Mouse (Mus musculus): ENCODE results near the gene Dyrk3.
"Not testable (repeated sequence)": the region's sequence is repeated elsewhere in the genome, so short reads cannot be mapped to it uniquely, and the experiment has no call there.

Gene Dyrk3

DNA sequence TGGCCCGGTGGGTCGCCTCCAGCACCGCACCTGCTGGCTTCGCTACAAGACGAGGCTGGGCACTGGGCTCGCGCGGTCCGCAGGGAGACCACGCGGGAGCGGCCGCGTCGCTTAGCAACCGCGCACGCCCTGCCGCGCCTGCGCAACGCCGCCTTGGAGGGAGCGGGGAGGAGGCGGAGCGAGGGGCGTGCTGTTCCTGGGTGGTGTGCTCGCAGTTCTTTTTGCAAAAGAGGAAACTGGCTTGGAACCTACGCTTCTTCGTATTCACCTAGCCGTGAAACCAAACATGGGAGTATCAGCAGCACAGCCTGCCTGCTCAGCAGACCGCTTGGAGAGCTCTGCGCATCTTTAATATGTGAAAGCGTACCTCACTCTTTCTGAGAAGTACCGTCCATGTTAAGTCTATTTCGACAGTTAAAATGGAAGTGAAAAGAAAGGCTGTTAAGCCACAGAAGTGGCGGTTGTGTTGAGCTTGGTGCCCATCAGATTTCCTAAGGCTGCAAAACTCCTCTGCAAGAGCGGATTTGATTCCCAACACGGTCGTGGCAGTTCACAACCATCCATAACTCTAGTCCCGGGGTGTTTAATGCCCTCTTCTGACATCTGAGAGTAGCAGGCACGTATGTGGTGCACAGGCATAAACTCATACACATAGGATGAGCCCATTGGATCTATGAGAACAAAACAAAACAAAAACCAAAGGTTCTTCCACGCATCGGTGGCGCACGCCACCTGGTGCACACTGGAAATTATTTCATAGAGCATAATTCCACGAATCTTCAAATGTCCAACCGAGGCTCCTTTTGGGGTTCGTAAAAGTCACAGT lies at the start of gene Dyrk3:
Dyrk3 (minus strand) TSS at position 150 of the 826 bp plus-strand sequence.
- peak; percentile 97 for DNase-seq (ENCODE audit: low read depth, low spot score)

DNA sequence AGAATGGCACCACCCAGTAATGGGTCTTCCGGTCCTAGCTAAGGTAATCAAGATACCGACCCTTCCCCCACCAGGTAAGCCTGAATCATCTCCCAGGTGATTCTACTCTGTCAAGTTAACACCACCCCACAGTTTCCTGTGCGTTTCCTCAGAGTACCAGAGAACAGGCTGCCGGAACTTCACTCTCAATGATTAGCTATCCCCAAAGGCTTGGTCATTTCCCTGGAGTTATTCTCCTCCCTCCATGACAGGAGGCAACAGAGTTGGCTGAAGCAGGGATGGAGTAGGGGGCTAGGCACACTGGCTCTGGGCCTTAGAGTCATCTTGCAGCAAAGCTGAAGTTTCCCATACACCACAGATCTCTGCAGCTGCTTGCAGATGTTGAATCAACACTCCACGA lies 49.7 kb upstream of the Dyrk3 start:
- DNase-seq (ENCODE audit: low read depth, low spot score) = no peak

DNA sequence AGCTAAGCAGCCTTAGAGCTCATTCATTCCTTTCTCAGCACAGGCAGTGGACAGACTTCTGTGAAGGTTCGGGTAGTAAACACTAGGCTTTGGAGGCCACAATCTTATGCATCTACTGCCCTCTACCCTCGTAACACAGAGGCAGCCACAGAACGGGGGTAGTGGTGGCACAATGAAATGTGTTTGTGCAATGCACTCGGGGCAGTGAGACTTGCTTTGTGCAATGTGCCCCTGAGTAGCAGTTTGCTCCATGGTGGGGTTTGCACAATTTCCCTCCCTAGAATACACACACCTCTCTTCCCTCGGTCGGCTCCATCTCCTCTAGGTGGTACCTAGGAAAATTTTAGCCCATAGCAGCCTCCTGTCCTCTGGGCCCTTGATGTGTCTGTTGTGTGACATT lies 48.9 kb upstream of the Dyrk3 start:
- DNase-seq (ENCODE audit: low read depth, low spot score) = no peak

DNA sequence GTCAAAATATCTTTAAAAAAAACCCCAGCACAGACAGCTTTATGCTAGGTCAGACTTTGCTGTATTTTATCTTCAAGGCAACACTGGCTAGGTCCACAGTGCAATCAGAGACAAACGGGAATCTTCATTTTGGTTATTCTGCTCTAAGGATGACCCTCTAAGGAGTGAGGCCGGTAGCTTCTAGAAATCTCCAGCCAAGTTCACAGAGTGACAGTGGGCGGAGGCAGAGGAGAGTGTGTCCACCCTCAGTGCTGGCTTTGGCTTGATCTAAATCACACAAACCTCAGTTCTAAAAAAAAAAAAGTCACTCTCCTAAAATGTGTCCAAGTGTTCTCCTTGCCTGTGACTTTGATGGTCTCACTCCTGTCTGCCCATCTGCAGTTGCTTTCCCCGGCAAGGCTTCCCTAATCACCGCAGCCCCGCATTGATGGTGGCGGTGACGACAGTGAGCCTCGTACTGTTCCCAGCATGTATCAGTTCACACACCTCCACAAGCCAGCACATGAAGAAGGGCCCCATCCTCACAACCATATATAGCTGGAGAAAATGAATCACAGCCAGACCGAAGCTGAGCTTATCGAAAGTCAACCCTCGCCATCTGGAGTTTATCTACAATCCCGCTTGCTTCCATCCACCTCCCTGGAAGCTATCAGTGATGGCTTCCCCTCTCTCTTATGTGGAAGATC lies 47.8 kb upstream of the Dyrk3 start:
- DNase-seq (ENCODE audit: low read depth, low spot score) = no peak

DNA sequence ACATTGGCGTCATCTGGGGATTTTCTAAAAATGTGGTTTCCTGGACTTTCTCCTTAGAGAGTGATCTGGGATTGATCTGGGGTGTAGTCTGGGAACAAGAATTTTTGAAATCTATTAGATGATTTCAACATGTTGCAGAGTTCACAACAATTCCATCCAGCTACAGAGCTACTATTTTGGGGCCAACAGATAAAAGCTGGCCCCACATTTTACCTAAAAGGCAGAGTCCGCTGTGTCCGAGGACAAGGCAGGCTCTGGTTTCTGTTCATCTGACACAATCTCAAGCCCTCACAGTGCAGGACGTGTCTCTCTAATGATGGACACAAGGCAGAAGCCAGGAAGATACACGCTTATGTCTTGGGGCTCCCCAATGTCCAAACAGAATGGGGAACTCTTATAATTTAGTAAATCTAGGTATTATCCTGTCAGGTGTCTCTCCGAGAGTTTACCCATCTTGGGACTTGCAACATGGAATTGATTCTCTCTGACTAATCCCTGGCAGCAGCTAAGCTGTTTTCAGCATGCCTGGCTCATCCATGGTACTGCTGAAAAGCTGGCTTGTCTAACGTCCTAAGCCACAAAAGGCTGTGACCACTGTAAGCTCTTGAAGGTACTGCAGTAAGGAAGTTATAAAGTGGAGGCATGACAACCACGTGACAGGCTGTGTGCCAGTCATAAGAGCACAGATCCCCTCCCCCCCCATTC lies 47.0 kb upstream of the Dyrk3 start:
- no peak for DNase-seq (ENCODE audit: low read depth, low spot score)

DNA sequence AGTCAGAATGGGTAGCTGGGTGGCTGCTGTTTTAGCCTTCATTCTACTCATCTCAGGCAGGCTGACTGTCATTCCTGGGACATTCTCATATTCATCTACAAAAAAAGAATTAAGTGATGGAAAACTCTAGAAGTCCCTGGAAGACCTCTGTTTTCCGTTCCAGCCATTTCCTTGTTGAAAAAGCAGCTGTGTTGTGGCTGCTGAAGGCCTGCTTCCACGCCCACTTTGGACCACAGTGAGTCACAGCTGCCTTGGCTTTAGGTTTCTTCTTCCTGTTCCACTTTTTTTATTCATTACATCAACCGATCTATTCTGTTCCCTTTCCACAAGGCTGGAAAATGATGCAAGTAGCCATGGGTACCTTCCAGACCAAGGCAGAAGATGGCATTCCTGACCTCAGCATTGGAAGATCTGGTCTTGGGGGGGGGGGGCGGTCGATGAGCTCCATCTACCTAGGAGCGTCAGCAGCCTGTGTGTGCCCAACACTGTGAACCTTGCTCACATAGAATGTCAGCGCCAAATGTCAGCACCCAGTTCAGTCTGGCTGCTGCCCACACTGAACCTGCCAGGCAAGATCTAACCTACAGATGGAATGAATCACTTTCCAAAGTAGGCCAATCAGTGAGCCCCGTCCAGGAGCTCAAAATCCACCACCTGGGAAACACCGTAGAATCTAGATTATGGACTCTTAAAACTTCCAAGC lies 46.3 kb upstream of the Dyrk3 start:
- DNase-seq (ENCODE audit: low read depth, low spot score) = no peak

DNA sequence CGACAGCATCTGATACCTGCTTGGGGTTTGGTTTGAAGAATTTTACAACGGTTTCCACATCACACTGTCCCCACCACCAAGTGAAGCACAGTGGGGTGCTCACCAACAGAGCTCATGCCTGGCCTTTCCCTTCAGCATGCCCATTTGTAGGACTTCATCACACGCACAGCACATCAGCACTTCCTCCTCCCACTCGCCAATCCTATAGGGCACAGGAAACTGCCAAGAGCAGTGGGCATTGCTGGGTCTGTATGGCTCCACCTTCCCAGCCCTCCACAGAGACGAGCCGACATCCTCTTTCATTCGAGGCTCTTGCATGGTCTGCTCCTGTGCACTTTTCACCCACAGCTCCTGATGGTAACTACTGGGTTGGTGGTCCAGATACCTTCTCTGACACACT lies 45.1 kb upstream of the Dyrk3 start:
- no peak for DNase-seq (ENCODE audit: low read depth, low spot score)

DNA sequence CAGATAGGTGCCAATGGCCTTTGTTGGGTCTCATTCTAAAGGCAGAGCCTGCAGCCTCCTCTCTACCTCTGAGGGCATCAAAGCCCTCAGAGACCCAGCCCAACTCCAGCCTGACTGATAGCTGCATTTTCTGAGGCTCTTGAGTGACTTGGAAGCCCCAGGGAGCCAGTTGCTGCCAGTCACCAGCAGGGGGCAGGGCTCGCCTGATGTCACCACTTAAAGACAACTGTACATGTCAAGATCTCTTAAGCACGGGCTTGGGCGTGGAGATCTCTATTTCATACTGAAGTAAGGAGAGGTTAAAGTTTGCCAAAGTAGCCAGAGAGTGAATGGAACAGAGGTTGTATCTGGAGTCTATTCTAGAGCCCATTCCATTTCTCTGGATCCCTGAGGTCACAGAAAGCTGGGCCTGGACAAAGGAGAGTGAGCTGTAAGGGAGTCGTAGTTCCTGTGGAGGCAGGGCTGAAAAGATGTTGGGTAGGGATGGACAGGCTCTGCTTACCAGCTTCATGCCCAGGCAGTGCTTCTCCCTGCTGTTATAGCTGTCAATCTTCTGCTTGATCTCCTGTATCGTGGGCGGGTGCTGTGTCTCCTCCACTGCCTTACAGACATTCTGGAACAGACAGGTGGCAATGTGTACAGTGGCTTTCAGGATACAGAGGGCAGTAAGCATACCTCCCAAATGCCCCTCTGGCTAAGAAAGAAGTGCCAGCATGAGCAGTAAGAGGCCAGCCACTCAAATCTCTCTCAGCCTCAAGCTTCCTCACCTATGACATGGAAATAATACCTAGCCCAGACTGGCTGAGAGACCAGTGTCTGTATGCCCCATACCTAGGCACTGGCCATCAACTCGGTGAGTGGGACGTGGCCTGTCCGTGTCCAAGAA lies 43.7 kb upstream of the Dyrk3 start:
- peak; percentile 92 for DNase-seq (ENCODE audit: low read depth, low spot score)

DNA sequence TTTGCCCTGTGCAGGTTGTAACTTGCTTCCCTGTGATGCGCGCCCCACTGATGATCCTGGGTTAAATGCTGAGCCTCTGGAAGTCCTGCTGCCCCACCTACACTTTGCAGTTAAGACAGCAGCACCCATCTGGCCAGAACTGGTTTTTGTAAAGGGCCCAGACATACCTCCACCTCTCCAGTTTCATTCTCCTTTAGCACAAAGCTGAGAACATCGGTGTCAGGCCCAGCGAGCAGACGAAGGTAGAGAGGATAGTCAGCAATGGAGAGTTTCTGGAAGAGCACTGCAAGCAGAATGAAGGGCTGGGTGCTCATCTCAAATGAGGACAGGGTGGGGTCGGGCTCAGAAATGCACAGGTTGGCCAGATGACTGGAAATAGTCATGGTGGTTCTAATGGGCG lies 42.2 kb upstream of the Dyrk3 start:
- DNase-seq (ENCODE audit: low read depth, low spot score) = peak; percentile 66

DNA sequence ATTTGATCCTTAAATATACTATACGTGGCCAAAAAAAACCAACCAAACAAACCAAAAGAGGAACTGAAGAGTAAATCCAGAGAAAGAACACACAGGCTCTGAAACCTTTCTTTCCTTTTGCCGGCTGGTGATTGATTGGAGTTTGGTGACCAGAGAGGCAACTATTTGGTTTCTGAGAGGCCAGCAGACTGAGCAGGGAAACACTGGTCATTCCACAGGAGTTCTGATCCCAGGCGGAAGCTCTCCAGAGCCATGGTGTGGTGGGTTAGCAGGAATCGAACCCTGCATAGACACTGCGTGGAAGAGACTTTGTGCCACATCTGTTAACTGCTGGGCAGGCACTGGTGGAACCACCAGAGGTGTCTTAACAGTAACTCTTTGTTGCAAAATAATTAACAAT lies 39.9 kb upstream of the Dyrk3 start:
- no peak for DNase-seq (ENCODE audit: low read depth, low spot score)

DNA sequence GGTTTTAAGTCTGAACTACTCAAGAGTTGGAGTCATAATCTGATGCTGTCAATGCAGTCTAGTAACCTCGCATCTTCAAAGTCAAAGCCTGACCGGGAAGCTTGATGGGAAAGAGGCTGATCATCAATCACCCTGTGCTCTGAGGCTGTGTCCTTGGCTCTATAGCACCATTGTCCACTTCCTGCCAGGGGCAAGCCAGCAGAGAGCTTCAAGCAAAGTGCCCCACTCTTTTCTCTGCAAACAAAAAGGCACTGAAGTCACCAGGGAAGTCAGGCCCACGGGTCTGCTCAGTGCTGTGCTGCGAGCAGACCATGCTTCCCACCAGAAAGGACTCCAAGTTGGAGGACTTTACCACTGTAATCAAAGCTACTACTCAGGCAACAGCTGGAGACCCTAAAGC lies 39.1 kb upstream of the Dyrk3 start:
- no peak for DNase-seq (ENCODE audit: low read depth, low spot score)

DNA sequence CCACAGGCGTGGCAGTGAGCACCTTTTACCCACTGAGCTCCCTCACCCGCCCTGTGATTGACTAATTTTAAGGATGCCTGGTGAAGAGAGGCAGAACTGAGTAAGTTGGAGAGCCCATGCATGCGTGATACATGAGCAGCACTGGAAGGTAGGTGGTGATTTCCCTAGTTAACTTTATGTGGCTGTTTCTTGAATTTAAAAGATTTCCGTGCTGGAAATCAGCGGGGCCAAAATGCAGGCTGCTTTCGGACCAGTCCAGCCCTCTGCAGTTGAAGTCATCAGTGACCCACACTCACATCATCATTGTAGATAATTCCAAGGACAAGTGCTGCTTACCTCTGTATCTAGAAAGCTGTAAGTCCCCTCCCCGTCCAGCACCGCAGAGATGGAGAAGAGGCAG lies 37.7 kb upstream of the Dyrk3 start:
- no peak for DNase-seq (ENCODE audit: low read depth, low spot score)

DNA sequence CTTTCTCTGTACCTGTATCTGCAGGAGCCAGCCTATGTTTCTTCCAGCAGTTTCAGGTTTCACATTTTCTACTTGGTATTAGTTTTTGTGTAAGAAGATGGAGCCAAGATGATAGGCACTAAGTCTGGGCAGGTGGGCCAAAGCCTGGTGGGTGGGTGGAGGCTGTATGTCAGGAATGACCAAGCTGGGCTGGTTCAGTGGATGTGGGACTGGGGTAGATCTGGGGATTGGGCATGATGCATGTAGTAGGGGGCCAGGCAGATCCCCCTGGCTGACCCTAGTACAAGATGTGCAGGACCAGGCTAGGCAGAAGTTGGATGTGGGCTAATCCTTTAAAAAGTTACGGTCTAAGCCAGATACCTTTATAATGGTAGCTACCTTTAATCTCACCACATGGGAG lies 37.0 kb upstream of the Dyrk3 start:
- no peak for DNase-seq (ENCODE audit: low read depth, low spot score)

DNA sequence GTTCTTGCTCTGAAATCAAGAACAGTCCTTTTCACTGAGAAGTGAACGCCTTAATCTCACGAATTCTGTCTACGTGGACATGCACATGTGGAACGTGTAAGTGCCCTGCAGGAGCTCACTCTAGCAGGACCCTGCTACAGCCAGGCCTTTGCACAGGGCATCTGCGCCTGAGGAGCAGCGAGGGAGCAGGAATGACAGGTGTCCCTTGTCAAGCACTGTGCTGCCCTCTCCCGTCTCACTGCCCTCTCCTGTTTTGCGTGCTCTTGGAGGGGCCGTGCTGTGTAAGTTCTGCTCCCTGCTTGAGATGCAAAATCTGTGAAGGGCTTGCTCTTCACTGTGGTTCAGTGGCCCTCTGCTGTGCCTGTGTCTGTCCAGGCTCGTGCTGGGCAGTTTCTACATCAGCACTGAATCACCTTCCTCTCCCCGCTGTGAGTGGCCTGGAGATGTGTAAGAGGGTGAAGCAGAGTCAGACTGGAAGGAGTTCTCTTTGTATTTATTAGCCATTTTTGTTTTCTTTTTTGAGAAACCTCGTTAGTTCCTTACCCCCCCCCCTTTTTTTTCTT lies 36.2 kb upstream of the Dyrk3 start:
- no peak for DNase-seq (ENCODE audit: low read depth, low spot score)

DNA sequence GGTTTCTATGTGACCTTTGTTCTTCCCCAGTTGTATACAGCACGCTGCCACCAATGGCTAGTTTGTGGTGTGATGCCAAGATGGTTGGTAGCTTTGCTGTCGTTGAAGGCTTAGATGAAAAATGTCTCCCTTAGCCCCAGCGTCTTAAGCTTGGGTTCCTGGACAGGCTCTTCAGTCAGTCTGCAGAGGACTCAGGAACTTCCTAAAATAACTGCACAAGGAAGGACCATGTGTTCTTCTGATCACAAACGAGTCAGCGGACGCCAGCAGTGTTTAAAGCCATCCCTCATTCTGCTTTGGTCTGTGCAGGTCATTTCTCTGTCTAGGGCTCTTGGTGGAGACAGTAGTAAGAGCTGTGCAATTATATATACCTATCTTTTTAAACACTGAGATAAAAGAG lies 35.7 kb upstream of the Dyrk3 start:
- no peak for DNase-seq (ENCODE audit: low read depth, low spot score)

DNA sequence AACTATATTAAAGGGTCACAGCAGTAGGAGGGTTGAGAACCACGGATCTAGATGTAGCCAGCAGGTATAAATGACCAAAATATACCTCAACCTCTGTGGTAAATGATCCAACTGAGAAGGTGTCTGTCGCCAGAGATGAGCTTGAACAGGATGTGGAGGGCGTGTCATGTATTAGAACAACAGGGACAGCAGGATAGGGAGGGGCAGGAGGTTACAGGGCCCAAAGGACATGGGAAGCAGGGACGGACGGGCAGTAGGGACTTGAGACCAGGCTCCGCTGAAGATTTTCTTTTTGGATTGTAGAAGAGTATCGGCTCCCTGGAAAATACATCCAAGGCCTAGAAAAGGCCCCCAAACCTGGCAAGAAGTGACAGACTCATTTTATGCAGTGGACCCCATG lies 34.9 kb upstream of the Dyrk3 start:
- no peak for DNase-seq (ENCODE audit: low read depth, low spot score)

DNA sequence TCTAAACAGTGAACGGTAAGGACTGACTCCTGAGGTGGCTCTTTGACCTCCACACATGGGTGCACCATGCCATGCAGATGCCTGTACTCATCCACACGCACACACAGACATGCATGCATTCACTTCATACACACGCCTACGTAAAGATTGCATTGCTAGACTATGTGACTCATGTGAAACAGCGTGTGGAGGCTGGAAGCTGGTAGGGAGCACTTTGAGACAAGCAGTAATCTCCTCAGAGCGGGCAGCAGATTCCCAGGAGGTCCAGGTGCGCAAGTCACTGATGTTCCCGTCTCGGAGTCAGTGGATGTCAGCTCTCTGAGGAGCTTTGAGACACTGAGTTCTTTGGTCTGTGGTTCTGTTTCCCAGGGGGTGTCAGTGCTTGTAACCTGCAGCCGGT lies 29.5 kb upstream of the Dyrk3 start:
- no peak for DNase-seq (ENCODE audit: low read depth, low spot score)

DNA sequence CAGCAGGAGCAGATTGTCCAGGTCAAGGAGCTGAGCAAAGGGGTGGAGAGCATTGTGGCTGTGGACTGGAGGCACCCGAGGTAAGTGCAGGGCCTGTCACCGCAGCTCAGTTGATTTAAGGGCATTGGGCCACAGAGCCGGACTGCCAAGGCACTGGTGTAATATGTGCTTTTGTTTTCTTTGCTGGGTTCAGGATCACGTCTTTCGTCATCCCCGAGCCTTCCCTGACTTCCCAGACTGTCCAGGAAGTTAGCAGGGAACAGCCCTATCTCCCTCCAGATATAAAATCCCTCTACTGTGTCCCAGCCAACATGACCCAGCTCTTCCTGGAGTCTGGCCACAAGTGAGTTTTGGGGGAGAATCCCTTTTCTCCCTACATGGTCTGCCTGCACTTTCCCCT lies 26.3 kb upstream of the Dyrk3 start:
- DNase-seq (ENCODE audit: low read depth, low spot score) = no peak

DNA sequence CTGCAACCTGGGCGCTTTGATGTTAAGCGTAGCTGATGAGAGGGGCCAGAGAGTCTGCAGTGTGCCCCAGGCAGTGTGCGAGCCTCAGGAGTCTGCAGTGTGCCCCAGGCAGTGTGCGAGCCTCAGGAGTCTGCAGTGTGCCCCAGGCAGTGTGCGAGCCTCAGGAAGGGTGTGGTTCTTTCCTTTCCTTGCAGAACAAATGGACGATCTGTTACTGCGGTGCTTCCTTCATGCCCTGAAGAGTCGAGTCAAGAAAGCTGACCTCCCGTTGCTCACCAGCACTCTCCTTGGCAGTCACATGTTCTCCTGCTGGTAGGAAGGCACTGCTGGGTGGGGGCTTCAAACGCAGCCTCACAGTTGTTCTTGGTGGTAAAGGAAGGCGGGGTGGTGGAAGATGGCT lies 23.0 kb upstream of the Dyrk3 start:
- peak; percentile 96 for DNase-seq (ENCODE audit: low read depth, low spot score)

DNA sequence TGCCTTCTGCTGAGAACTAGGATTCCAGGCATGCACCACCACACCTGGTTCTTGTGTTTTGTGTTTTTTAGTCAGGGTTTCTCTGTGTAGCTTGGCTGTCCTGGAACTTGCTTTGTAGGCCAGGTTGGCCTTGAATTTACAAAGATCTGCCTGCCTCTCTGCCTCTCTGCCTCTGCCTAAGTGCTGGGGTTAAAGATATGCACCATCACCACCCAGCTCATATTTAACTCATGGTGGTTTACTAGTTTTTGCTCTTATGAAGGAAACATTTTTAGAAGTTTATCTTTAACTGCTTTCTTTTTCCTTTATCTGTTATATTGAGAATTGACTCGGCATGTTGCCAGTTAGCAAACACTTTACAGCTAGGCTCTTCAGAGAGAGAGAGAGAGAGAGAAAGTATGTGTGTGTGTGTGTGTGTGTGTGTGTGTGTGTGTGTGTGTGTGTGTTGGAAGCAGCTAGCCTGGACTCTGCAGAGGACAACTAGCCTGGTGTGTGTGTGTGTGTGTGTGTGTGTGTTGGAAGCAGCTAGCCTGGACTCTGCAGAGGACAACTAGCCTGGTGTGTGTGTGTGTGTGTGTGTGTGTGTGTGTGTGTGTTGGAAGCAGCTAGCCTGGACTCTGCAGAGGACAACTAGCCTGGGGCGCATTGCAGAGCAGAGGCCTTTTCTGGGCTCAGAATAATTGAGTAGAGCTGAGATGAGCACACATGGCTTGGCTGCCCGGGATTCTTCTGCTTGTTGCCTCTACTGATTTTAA lies 21.6 kb upstream of the Dyrk3 start:
- DNase-seq (ENCODE audit: low read depth, low spot score) = not testable (repeated sequence)

All from ZHBTc4 (cell line).